Mouse (Mus musculus): ENCODE data around the gene Cxcr2. TPM values are rescaled to one million over a fixed set of nuclear protein-coding genes. Genes with fewer than 3 reads are reported as not detected.

Gene Cxcr2
- polyA plus RNA-seq, 1 experiment from 2014 or later = 0.47 TPM

- H3K27ac ChIP-seq (ENCODE audit: low read depth, low read length) = no peak overlapping the region
- WGBS = 78% methylated on average over 8 of the region's 8 CpGs
- ATAC-seq (replicated peaks; ENCODE audit: low FRiP score) (no peak), DNase-seq (ENCODE audit: low spot score) (no peak)
- H3K9ac ChIP-seq (ENCODE audit: low read depth, low read length) = no peak overlapping the region
- H3K4me3 ChIP-seq (ENCODE audit: low read depth, low read length) = no peak overlapping the region
- H3K4me2 ChIP-seq = no peak overlapping the region
- peaks cover 14% of the 10 kb centered on the region for H3K4me1 ChIP-seq (replicated peaks; ENCODE audit: control insufficient read depth, insufficient read depth, low read length)
- no peaks in the 10 kb centered on the region for H3K27me3 ChIP-seq (replicated peaks; ENCODE audit: control insufficient read depth, insufficient read depth, low read length)
- no peaks in the 10 kb centered on the region for H3K36me3 ChIP-seq (ENCODE audit: control insufficient read depth, insufficient read depth, low read length)
- H3K9me3 ChIP-seq (ENCODE audit: control insufficient read depth, low read length) = no peaks in the 10 kb centered on the region
Measured at GRCm38 (mm10) chr1:74130883-74131659, 22.7 kb upstream of the Cxcr2 start.

- Histone ChIP-seq H3K4me3 (ENCODE audit: low read depth, low read length) (no peak overlapping the region), H3K9ac (ENCODE audit: low read depth, low read length) (no peak overlapping the region), H3K9me3 (ENCODE audit: control insufficient read depth, low read length) (no peaks in the 10 kb centered on the region), H3K27me3 (replicated peaks; ENCODE audit: control insufficient read depth, insufficient read depth, low read length) (no peaks in the 10 kb centered on the region), H3K36me3 (ENCODE audit: control insufficient read depth, insufficient read depth, low read length) (no peaks in the 10 kb centered on the region), H3K4me2 (no peak overlapping the region), H3K27ac (ENCODE audit: low read depth, low read length) (no peak overlapping the region), H3K4me1 (replicated peaks; ENCODE audit: control insufficient read depth, insufficient read depth, low read length) (peaks cover 14% of the 10 kb centered on the region)
- ATAC-seq (replicated peaks; ENCODE audit: low FRiP score) = no peak
- no peak for DNase-seq (ENCODE audit: low spot score)
- WGBS = 69% methylated on average over 3 of the region's 3 CpGs
Measured at GRCm38 (mm10) chr1:74132011-74132410, 21.8 kb upstream of the Cxcr2 start.

- H3K36me3 ChIP-seq (ENCODE audit: control insufficient read depth, insufficient read depth, low read length) = no peaks in the 10 kb centered on the region
- no peaks in the 10 kb centered on the region for H3K27me3 ChIP-seq (replicated peaks; ENCODE audit: control insufficient read depth, insufficient read depth, low read length)
- H3K4me1 ChIP-seq (replicated peaks; ENCODE audit: control insufficient read depth, insufficient read depth, low read length) = peaks cover 14% of the 10 kb centered on the region
- H3K4me2 ChIP-seq = no peak overlapping the region
- no peak overlapping the region for H3K4me3 ChIP-seq (ENCODE audit: low read depth, low read length)
- no peak for ATAC-seq (replicated peaks; ENCODE audit: low FRiP score)
- WGBS = 67% methylated on average over 6 of the region's 6 CpGs
- no peak overlapping the region for H3K27ac ChIP-seq (ENCODE audit: low read depth, low read length)
- no peaks in the 10 kb centered on the region for H3K9me3 ChIP-seq (ENCODE audit: control insufficient read depth, low read length)
- no peak for DNase-seq (ENCODE audit: low spot score)
- H3K9ac ChIP-seq (ENCODE audit: low read depth, low read length) = no peak overlapping the region
Measured at GRCm38 (mm10) chr1:74133954-74134353, 19.8 kb upstream of the Cxcr2 start.

GRCm38 (mm10) chr1:74135326-74135950 is 18.4 kb upstream of the Cxcr2 start:
- Histone ChIP-seq H3K4me3 (ENCODE audit: low read depth, low read length) (no peak overlapping the region), H3K27ac (ENCODE audit: low read depth, low read length) (no peak overlapping the region), H3K4me2 (peak overlapping the region; percentile 40), H3K27me3 (replicated peaks; ENCODE audit: control insufficient read depth, insufficient read depth, low read length) (no peaks in the 10 kb centered on the region), H3K36me3 (ENCODE audit: control insufficient read depth, insufficient read depth, low read length) (no peaks in the 10 kb centered on the region), H3K4me1 (replicated peaks; ENCODE audit: control insufficient read depth, insufficient read depth, low read length) (peaks cover 14% of the 10 kb centered on the region), H3K9me3 (ENCODE audit: control insufficient read depth, low read length) (no peaks in the 10 kb centered on the region), H3K9ac (ENCODE audit: low read depth, low read length) (no peak overlapping the region)
- no peak for DNase-seq (ENCODE audit: low spot score)
- WGBS = 43% methylated on average over 6 of the region's 6 CpGs
- ATAC-seq (replicated peaks; ENCODE audit: low FRiP score) = peak; percentile 79

- Histone ChIP-seq H3K27me3 (replicated peaks; ENCODE audit: control insufficient read depth, insufficient read depth, low read length) (no peaks in the 10 kb centered on the region), H3K27ac (ENCODE audit: low read depth, low read length) (no peak overlapping the region), H3K36me3 (ENCODE audit: control insufficient read depth, insufficient read depth, low read length) (no peaks in the 10 kb centered on the region), H3K9ac (ENCODE audit: low read depth, low read length) (no peak overlapping the region), H3K4me3 (ENCODE audit: low read depth, low read length) (no peak overlapping the region), H3K4me1 (replicated peaks; ENCODE audit: control insufficient read depth, insufficient read depth, low read length) (peaks cover 14% of the 10 kb centered on the region), H3K4me2 (no peak overlapping the region), H3K9me3 (ENCODE audit: control insufficient read depth, low read length) (no peaks in the 10 kb centered on the region)
- no peak for ATAC-seq (replicated peaks; ENCODE audit: low FRiP score)
- WGBS = 57% methylated on average over 3 of the region's 3 CpGs
- DNase-seq (ENCODE audit: low spot score) = no peak
Measured at GRCm38 (mm10) chr1:74139415-74139814, 14.4 kb upstream of the Cxcr2 start.

GRCm38 (mm10) chr1:74141781-74142180 is 12.0 kb upstream of the Cxcr2 start:
- 74% methylated on average over 8 of the region's 8 CpGs for WGBS
- H3K9ac ChIP-seq (ENCODE audit: low read depth, low read length) = no peak overlapping the region
- H3K4me1 ChIP-seq (replicated peaks; ENCODE audit: control insufficient read depth, insufficient read depth, low read length) = no peaks in the 10 kb centered on the region
- no peaks in the 10 kb centered on the region for H3K9me3 ChIP-seq (ENCODE audit: control insufficient read depth, low read length)
- ATAC-seq (replicated peaks; ENCODE audit: low FRiP score) (no peak), DNase-seq (ENCODE audit: low spot score) (no peak)
- H3K4me2 ChIP-seq = no peak overlapping the region
- no peak overlapping the region for H3K27ac ChIP-seq (ENCODE audit: low read depth, low read length)
- H3K4me3 ChIP-seq (ENCODE audit: low read depth, low read length) = no peak overlapping the region
- no peaks in the 10 kb centered on the region for H3K27me3 ChIP-seq (replicated peaks; ENCODE audit: control insufficient read depth, insufficient read depth, low read length)
- no peaks in the 10 kb centered on the region for H3K36me3 ChIP-seq (ENCODE audit: control insufficient read depth, insufficient read depth, low read length)

- DNase-seq (ENCODE audit: low spot score) = no peak
- H3K27ac ChIP-seq (ENCODE audit: low read depth, low read length) = no peak overlapping the region
- H3K9ac ChIP-seq (ENCODE audit: low read depth, low read length) = no peak overlapping the region
- H3K4me3 ChIP-seq (ENCODE audit: low read depth, low read length) = no peak overlapping the region
- H3K4me2 ChIP-seq = no peak overlapping the region
- H3K4me1 ChIP-seq (replicated peaks; ENCODE audit: control insufficient read depth, insufficient read depth, low read length) = peaks cover 12% of the 10 kb centered on the region
- no peak for ATAC-seq (replicated peaks; ENCODE audit: low FRiP score)
- H3K9me3 ChIP-seq (ENCODE audit: control insufficient read depth, low read length) = no peaks in the 10 kb centered on the region
- H3K36me3 ChIP-seq (ENCODE audit: control insufficient read depth, insufficient read depth, low read length) = no peaks in the 10 kb centered on the region
- 71% methylated on average over 6 of the region's 6 CpGs for WGBS
- no peaks in the 10 kb centered on the region for H3K27me3 ChIP-seq (replicated peaks; ENCODE audit: control insufficient read depth, insufficient read depth, low read length)
Measured at GRCm38 (mm10) chr1:74149106-74149885, 4.5 kb upstream of the Cxcr2 start.

- Histone ChIP-seq H3K9ac (ENCODE audit: low read depth, low read length) (no peak overlapping the region), H3K9me3 (ENCODE audit: control insufficient read depth, low read length) (no peaks in the 10 kb centered on the region), H3K4me2 (no peak overlapping the region), H3K4me3 (ENCODE audit: low read depth, low read length) (no peak overlapping the region), H3K36me3 (ENCODE audit: control insufficient read depth, insufficient read depth, low read length) (no peaks in the 10 kb centered on the region), H3K4me1 (replicated peaks; ENCODE audit: control insufficient read depth, insufficient read depth, low read length) (peaks cover 12% of the 10 kb centered on the region), H3K27me3 (replicated peaks; ENCODE audit: control insufficient read depth, insufficient read depth, low read length) (no peaks in the 10 kb centered on the region), H3K27ac (ENCODE audit: low read depth, low read length) (no peak overlapping the region)
- DNase-seq (ENCODE audit: low spot score) (no peak), ATAC-seq (replicated peaks; ENCODE audit: low FRiP score) (no peak)
- 70% methylated on average over 3 of the region's 3 CpGs for WGBS
Measured at GRCm38 (mm10) chr1:74150101-74150500, 3.7 kb upstream of the Cxcr2 start.

Measured in liver, embryonic 11.5 days (tissue).